Mouse (Mus musculus) hindbrain, postnatal 0 days (tissue): ENCODE measurements around the gene Gm21983. TPM values are rescaled to one million over a fixed set of nuclear protein-coding genes. Genes with fewer than 3 reads are reported as not detected.

ENCODE experiments used
- ATAC-seq: fragments of 200-750 bp; cut with Nextera tagmentation; 2 replicates; pipeline ENCODE4 v1.8.0; 2017; ENCODE audit warnings: mild to moderate bottlenecking, moderate TSS enrichment, moderate library complexity
- DNase-seq: peaks from one replicate; pipeline ENCODE4 v3.0.0-alpha.2; 2015; ENCODE audit warnings: low spot score
- H3K27ac ChIP-seq: fragments of 300-500 bp; sonication (generic); 2 replicates; pipeline ENCODE4 v1.5.1; 2014; ENCODE audit warnings: mild to moderate bottlenecking
- H3K27me3 ChIP-seq: fragments of 300-500 bp; sonication (generic); 2 replicates; pipeline ENCODE4 v1.6.1; 2014; ENCODE audit warnings: low read length, mixed read lengths; ENCODE audit not compliant: insufficient read depth
- H3K36me3 ChIP-seq: fragments of 300-500 bp; sonication (generic); 2 replicates; pipeline ENCODE4 v1.6.1; 2014; ENCODE audit warnings: low read length, mixed read lengths; ENCODE audit not compliant: insufficient read depth
- H3K4me1 ChIP-seq: fragments of 300-500 bp; sonication (generic); 2 replicates; pipeline ENCODE4 v1.6.1; 2014; ENCODE audit warnings: antibody characterized with exemption, low read length, mixed read lengths; ENCODE audit not compliant: insufficient read depth
- H3K4me2 ChIP-seq: fragments of 300-500 bp; sonication (generic); 2 replicates; pipeline ENCODE4 v1.6.1; 2014; ENCODE audit warnings: low read depth, mild to moderate bottlenecking, low read length, moderate library complexity, mixed read lengths
- H3K4me3 ChIP-seq: fragments of 300-500 bp; sonication (generic); 2 replicates; pipeline ENCODE4 v1.5.1; 2014; ENCODE audit warnings: low read length
- H3K9ac ChIP-seq: fragments of 300-500 bp; sonication (generic); replicated peaks from 2 replicates; pipeline ENCODE4 v1.6.1; 2014; ENCODE audit warnings: mild to moderate bottlenecking, low read length, moderate library complexity, mixed read lengths
- H3K9me3 ChIP-seq: fragments of 300-500 bp; sonication (generic); 2 replicates; pipeline ENCODE4 v1.6.1; 2016; ENCODE audit warnings: low read length, mixed read lengths
- CTCF ChIP-seq: IDR thresholded peaks from 2 replicates; pipeline ENCODE4 v1.5.1; 2016; ENCODE audit warnings: antibody characterized with exemption, control low read depth, low read depth
- WGBS: fragments of 180-500 bp; shearing (Covaris S2); extraction: QIAGEN DNeasy Blood & Tissue Kit; methylation state at CpG from one replicate; pipeline ENCODE4 v1.1.7; 2014; 5-methylcytosine and 5-hydroxymethylcytosine counted together
- polyA plus RNA-seq: library from polyadenylated mRNA; unstranded; fragments of >200 nt; fragmentation: Nextera tagmentation; extraction: Ambion mirVana; gene quantifications from 2 replicates; pipeline ENCODE4 v1.2.1, GENCODE M21; 2015
- total RNA-seq: library from RNA; depleted of rRNA; stranded (reverse); fragments of >200 nt; gene quantifications from 2 replicates; pipeline ENCODE4 v1.2.3, GENCODE M21; 2014

Gm21983 gene
- total and polyA plus RNA-seq, 2 experiments from 2014 or later, result 0.44 TPM; not detected in 1

- DNase-seq (peak; percentile 76), ATAC-seq (0 out of 2 replicates have a peak, but pooled peaks have one; percentile 33)
- Histone ChIP-seq H3K4me3 (no peak overlapping the region), H3K9ac (no peak overlapping the region), H3K27ac (no peak overlapping the region), H3K27me3 (no peaks in the 10 kb centered on the region), H3K36me3 (no peaks in the 10 kb centered on the region), H3K9me3 (no peaks in the 10 kb centered on the region), H3K4me2 (no peak overlapping the region), H3K4me1 (no peaks in the 10 kb centered on the region)
- 15% methylated on average over 10 of the region's 10 CpGs for WGBS
- peak; percentile 54 for TF ChIP-seq CTCF
These were observed 48.3 kb downstream of the Gm21983 start for GRCm38 (mm10) chr7:27132588-27132987.

GRCm38 (mm10) chr7:27131387-27131786 lies 49.5 kb downstream of the Gm21983 start:
- no peak overlapping the region for H3K9ac ChIP-seq
- H3K27me3 ChIP-seq, result no peaks in the 10 kb centered on the region
- no peak overlapping the region for H3K4me2 ChIP-seq
- TF ChIP-seq CTCF, result no peak; the same call in 1 of the 2 replicates
- no peaks in the 10 kb centered on the region for H3K9me3 ChIP-seq
- 68% methylated on average over 2 of the region's 2 CpGs for whole genome bisulfite sequencing
- H3K4me1 ChIP-seq, result no peaks in the 10 kb centered on the region
- no peak overlapping the region for H3K4me3 ChIP-seq
- no peaks in the 10 kb centered on the region for H3K36me3 ChIP-seq
- ATAC-seq, result no peak
- DNase-seq, result no peak
- no peak overlapping the region for H3K27ac ChIP-seq

DNA sequence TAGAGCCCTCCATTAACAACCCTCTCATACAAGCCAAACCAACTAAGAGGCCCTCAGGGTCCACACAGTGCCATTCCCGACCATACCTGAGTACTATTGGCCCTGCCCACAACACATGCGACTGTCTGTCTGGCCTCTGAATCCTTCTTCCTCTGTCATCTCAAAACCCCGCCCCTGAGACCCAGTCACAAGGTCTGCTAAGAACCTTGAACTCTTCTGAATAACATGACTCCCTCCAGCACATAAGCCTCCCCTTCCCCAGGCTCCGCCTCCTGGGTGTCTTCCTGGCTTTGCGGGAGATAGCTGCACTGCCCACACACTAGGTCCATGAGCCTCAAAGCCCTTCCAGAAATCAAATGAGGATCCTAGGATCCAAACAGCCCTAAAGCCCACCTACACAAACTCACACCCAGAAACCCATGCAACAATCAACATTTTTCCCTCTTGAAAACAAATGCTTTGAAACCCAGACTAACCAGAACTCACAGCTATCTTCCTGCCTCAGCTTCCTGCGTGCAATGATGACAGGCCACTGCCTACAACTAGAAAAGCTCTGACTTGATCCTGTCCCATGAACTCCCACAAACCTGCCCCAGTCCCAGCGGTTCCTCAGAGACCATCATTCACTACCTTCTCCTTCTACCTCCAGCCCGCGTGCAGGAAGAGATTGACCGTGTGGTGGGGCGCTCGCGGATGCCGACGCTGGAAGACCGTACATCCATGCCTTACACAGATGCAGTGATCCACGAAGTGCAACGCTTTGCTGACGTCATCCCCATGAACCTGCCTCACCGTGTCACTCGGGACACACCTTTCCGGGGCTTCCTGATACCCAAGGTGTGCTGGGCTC lies 50.1 kb downstream of the Gm21983 start:
- Histone ChIP-seq H3K9me3 (no peaks in the 10 kb centered on the region), H3K27ac (no peak overlapping the region), H3K4me1 (no peaks in the 10 kb centered on the region), H3K27me3 (no peaks in the 10 kb centered on the region), H3K9ac (no peak overlapping the region), H3K36me3 (no peaks in the 10 kb centered on the region), H3K4me2 (no peak overlapping the region), H3K4me3 (no peak overlapping the region)
- no peak for DNase-seq
- 89% methylated on average over 22 of the region's 22 CpGs for WGBS
- TF ChIP-seq CTCF, result no peak
- no peak for ATAC-seq

DNA sequence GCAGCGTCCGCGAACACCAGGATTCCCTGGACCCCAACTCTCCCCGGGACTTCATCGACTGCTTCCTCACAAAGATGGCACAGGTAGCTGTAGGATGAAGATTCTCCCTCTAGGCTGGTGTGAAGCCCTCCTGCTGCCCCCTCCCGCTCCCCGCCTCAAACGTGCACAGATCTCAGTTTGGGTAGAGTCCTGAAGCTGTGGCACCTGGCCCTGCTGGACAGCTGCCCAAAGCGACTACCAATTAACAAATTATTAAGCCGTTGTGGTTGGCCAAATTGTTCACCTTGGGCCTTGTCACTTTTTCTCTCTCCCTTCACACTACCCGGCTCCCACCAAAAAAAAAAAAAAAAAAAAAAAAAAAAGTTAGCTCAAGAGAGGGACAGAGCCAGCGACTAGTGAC lies 51.1 kb downstream of the Gm21983 start:
- H3K36me3 ChIP-seq, result no peaks in the 10 kb centered on the region
- WGBS, result 86% methylated on average over 12 of the region's 12 CpGs
- no peaks in the 10 kb centered on the region for H3K27me3 ChIP-seq
- no peak overlapping the region for H3K4me3 ChIP-seq
- H3K9me3 ChIP-seq, result no peaks in the 10 kb centered on the region
- no peak for TF ChIP-seq CTCF
- no peaks in the 10 kb centered on the region for H3K4me1 ChIP-seq
- H3K27ac ChIP-seq, result no peak overlapping the region
- no peak for DNase-seq
- H3K4me2 ChIP-seq, result no peak overlapping the region
- no peak for ATAC-seq
- H3K9ac ChIP-seq, result no peak overlapping the region

GRCm38 (mm10) chr7:27128946-27129345 lies 51.9 kb downstream of the Gm21983 start:
- ATAC-seq, result no peak

GRCm38 (mm10) chr7:27128162-27128561 lies 52.7 kb downstream of the Gm21983 start:
- H3K9me3 ChIP-seq, result no peaks in the 10 kb centered on the region
- no peak overlapping the region for H3K4me2 ChIP-seq
- no peaks in the 10 kb centered on the region for H3K27me3 ChIP-seq
- no peak overlapping the region for H3K9ac ChIP-seq
- peak; percentile 61 for DNase-seq
- H3K4me1 ChIP-seq, result no peaks in the 10 kb centered on the region
- peak; percentile 83 for ATAC-seq
- 45% methylated on average over 3 of the region's 3 CpGs for WGBS
- peak; percentile 76 for TF ChIP-seq CTCF
- H3K36me3 ChIP-seq, result no peaks in the 10 kb centered on the region
- H3K27ac ChIP-seq, result no peak overlapping the region
- H3K4me3 ChIP-seq, result no peak overlapping the region

More at GRCm38 (mm10) chr7:27128946-27129345, 51.9 kb downstream of the Gm21983 start:
- DNase-seq, result no peak
- H3K4me2 ChIP-seq, result no peak overlapping the region
- H3K27ac ChIP-seq, result no peak overlapping the region
- WGBS, result 93% methylated on average over 13 of the region's 13 CpGs
- no peaks in the 10 kb centered on the region for H3K4me1 ChIP-seq
- H3K27me3 ChIP-seq, result no peaks in the 10 kb centered on the region
- H3K36me3 ChIP-seq, result no peaks in the 10 kb centered on the region
- H3K9ac ChIP-seq, result no peak overlapping the region
- H3K9me3 ChIP-seq, result no peaks in the 10 kb centered on the region
- TF ChIP-seq CTCF, result no peak
- H3K4me3 ChIP-seq, result no peak overlapping the region

DNA sequence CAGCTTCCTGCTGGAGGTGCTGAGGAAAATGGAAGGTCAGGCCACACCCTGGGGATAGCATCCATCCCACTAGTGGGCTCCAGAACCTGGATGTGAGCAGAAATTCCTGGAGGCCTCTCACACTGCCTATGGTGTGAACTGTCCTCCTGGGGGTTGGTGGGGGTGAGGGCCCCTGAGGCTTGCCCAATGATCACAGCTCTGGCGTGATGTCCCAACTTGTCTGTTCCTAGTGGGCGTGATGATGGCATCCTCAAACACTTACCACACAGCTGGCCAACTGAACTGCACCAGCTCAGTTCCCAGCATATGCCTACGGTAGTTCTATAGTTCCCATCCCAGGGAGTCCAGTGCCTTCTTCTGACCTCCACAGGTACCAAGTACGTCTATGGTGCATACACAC lies 55.9 kb downstream of the Gm21983 start:
- H3K4me1 ChIP-seq, result no peaks in the 10 kb centered on the region
- ATAC-seq (no peak), DNase-seq (no peak)
- H3K27ac ChIP-seq, result no peak overlapping the region
- no peak overlapping the region for H3K9ac ChIP-seq
- WGBS, result 94% methylated on average over 4 of the region's 4 CpGs
- H3K36me3 ChIP-seq, result no peaks in the 10 kb centered on the region
- H3K4me2 ChIP-seq, result no peak overlapping the region
- H3K4me3 ChIP-seq, result no peak overlapping the region
- H3K27me3 ChIP-seq, result no peaks in the 10 kb centered on the region
- H3K9me3 ChIP-seq, result no peaks in the 10 kb centered on the region
- no peak for TF ChIP-seq CTCF
